Mouse (Mus musculus) hindbrain, embryonic 10.5 days (tissue): ENCODE measurements around the gene Tmem120b. TPM values are rescaled to one million over a fixed set of nuclear protein-coding genes. Genes with fewer than 3 reads are reported as not detected.

Experiments used
- DNase-seq: peaks from one replicate; pipeline ENCODE4 v3.0.0-alpha.2; 2017; ENCODE audit warnings: low spot score
- H3K27ac ChIP-seq: fragments of 300-500 bp; sonication (generic); 2 replicates; pipeline ENCODE4 v1.5.1; 2016; ENCODE audit warnings: mild to moderate bottlenecking, moderate library complexity
- H3K27me3 ChIP-seq: fragments of 300-500 bp; sonication (generic); 2 replicates; pipeline ENCODE4 v1.6.1; 2016; ENCODE audit warnings: mild to moderate bottlenecking; ENCODE audit not compliant: poor library complexity, insufficient read depth, severe bottlenecking
- H3K36me3 ChIP-seq: fragments of 300-500 bp; sonication (generic); 2 replicates; pipeline ENCODE4 v1.6.1; 2016; ENCODE audit warnings: mild to moderate bottlenecking, moderate library complexity
- H3K4me1 ChIP-seq: fragments of 300-500 bp; sonication (generic); replicated peaks from 2 replicates; pipeline ENCODE4 v1.6.1; 2016; ENCODE audit warnings: mild to moderate bottlenecking
- H3K4me3 ChIP-seq: fragments of 300-500 bp; sonication (generic); 2 replicates; pipeline ENCODE4 v1.5.1; 2016; ENCODE audit warnings: mild to moderate bottlenecking, moderate library complexity
- H3K9me3 ChIP-seq: fragments of 300-500 bp; sonication (generic); 2 replicates; pipeline ENCODE4 v1.6.1; 2016; ENCODE audit warnings: mild to moderate bottlenecking, moderate library complexity
- WGBS: fragments of 180-500 bp; shearing (Covaris S2); methylation state at CpG from one replicate; pipeline ENCODE4 v1.1.7; 2016; 5-methylcytosine and 5-hydroxymethylcytosine counted together
- polyA plus RNA-seq: library from polyadenylated mRNA; unstranded; fragments of >200 nt; fragmentation: Nextera tagmentation; extraction: Ambion mirVana; gene quantifications from 2 replicates; pipeline ENCODE4 v1.2.1, GENCODE M21; 2016

The Tmem120b gene
- polyA plus RNA-seq, 1 experiment from 2014 or later: 12.9 TPM

DNA sequence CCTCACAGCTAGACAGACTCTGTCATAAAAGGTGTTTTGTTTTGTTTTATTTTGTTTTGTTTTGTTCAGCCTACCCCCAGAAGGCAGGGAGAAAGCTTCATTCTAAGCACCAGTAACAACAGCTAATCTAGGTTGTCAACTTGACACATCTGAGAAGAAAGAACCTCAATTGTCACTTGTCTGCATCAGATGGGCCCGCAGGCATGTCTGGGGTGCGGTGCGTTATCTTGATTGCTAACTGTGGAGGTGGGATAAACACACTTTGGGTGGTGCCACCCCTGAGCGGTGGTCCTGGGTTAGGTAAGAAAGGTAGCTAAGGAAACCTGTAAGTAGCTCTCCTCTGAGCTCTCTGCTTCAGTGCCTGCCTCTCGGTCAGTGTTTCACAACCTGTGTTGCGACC is 58.8 kb downstream of the Tmem120b start:
- 76% methylated on average over 6 of the region's 6 CpGs for WGBS
- H3K36me3 ChIP-seq: peaks cover 83% of the 10 kb centered on the region
- peaks cover 15% of the 10 kb centered on the region for H3K4me1 ChIP-seq
- no peak overlapping the region for H3K4me3 ChIP-seq
- no peak for DNase-seq
- no peak overlapping the region for H3K27ac ChIP-seq
- H3K9me3 ChIP-seq: peaks cover 5% of the 10 kb centered on the region; the same call in 1 of the 2 replicates
- H3K27me3 ChIP-seq: peaks cover 13% of the 10 kb centered on the region

DNA sequence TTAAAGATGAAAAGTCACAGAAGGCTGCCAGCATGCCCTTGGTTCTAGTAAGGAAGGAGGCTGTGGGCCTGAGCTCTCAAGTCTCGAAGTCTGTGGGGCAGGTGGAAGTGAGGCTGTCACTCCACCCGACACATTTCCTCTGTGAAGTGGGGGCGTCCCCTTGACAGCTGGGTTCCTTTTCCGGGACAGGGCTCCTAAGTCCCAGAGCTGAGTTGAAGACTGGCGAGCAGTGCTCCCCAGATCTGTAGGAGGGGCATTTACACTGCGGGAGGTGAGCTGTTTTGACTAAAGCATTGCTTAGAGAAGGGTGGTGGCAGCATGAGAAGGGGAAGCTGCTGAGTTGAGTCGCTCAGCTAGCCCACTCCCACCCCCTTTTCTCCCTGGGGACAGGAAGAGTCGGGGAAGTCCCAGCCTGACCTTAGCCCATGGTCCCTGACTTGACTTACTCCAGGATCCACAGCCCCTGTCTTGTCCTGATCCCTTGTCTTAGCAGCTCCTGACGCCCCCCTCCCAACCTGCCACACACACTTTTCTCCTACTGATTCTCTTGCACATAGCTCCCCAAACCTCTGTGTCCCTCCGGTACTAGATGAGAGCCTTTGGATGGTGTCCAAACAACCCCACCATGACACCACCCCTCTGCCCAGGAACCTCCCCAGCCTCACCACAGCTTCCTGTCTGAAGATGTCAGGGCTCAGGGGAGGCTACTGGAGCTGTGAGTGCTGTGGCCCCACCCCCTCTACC is 60.4 kb downstream of the Tmem120b start:
- H3K4me1 ChIP-seq: peaks cover 30% of the 10 kb centered on the region
- H3K36me3 ChIP-seq: peaks cover 77% of the 10 kb centered on the region
- WGBS: 60% methylated on average over 10 of the region's 10 CpGs
- peaks cover 13% of the 10 kb centered on the region for H3K27me3 ChIP-seq
- no peaks in the 10 kb centered on the region for H3K9me3 ChIP-seq
- H3K4me3 ChIP-seq: no peak overlapping the region; the same call in 1 of the 2 replicates
- no peak for DNase-seq
- no peak overlapping the region for H3K27ac ChIP-seq

GRCm38 (mm10) chr5:123129170-123129757 is 61.0 kb downstream of the Tmem120b start:
- H3K4me1 ChIP-seq: peaks cover 37% of the 10 kb centered on the region
- H3K9me3 ChIP-seq: no peaks in the 10 kb centered on the region
- no peak overlapping the region; the same call in 1 of the 2 replicates for H3K4me3 ChIP-seq
- H3K27ac ChIP-seq: no peak overlapping the region
- peaks cover 78% of the 10 kb centered on the region for H3K36me3 ChIP-seq
- peaks cover 13% of the 10 kb centered on the region for H3K27me3 ChIP-seq
- no peak for DNase-seq
- 89% methylated on average over 10 of the region's 10 CpGs for WGBS

DNA sequence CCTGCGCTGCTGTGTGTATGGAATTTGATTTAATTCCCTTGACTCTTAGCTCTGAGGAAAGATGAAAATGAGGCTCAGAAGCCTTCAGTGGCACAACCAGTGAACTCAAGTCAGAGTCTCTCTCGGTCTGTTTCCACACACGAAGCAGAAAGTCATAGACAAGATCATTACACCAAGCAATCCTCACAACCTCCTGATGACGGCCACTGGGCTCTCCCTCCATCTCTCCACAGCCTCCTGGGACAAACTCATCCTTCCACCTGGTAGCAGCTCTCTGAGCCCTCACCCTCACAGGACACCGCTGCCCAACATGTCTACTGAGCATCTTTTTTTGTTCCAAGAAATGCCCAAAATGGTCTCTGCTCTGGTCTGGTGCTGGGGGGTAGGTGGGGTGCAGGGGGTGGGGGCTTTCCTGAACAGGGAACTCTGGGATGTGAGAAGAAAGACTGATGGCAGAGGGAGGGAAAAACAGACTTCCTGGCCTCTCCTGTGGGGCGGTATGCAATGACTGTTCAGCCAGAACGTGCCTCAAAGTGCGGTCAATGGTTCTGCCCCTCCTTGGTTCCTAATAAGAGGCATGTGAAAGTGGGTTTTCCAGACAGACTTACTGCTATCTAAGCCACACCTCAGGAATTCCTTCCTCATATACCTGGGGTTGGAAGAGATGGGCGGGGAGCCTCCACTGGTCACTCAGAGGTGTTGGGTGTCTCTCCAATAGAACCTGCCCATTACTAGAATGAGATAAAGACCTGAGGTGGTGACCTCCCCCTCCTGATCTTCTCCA is 62.0 kb downstream of the Tmem120b start:
- Histone ChIP-seq H3K27ac (no peak overlapping the region), H3K4me1 (peaks cover 46% of the 10 kb centered on the region), H3K9me3 (no peaks in the 10 kb centered on the region), H3K27me3 (peaks cover 13% of the 10 kb centered on the region), H3K4me3 (no peak overlapping the region), H3K36me3 (peaks cover 85% of the 10 kb centered on the region)
- no peak for DNase-seq
- 93% methylated on average over 9 of the region's 9 CpGs for WGBS

DNA sequence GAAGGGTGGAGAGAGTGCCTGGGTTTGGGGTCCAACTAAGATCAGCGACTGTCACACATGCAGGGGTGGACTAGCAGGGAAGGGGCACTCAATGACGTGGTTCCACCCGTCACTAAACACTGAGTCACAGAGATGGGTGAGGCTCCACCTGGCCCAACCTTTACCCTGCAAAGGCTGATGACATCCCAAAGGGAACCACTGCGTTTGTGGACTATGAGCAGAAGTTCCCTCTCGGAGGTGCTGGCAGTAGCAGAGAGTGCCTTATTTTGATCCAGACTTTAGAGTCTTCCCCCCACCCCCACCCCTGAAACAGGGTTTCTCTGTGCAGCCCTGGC is 62.6 kb downstream of the Tmem120b start:
- Histone ChIP-seq H3K9me3 (no peaks in the 10 kb centered on the region), H3K4me3 (no peak overlapping the region), H3K27ac (no peak overlapping the region), H3K27me3 (peaks cover 13% of the 10 kb centered on the region), H3K36me3 (peaks cover 85% of the 10 kb centered on the region), H3K4me1 (peaks cover 52% of the 10 kb centered on the region)
- 89% methylated on average over 5 of the region's 5 CpGs for WGBS
- no peak for DNase-seq

- Histone ChIP-seq H3K27ac (peak within 1 kb of the TSS; percentile 100), H3K4me3 (peak within 1 kb of the TSS; percentile 92), H3K9me3 (no peaks in the 10 kb centered on the region), H3K4me1 (peaks cover 69% of the 10 kb centered on the region), H3K27me3 (peaks cover 13% of the 10 kb centered on the region), H3K36me3 (peaks cover 85% of the 10 kb centered on the region)
- WGBS: 2% methylated on average over 44 of the region's 44 CpGs
- DNase-seq: peak; percentile 81
Measured at GRCm38 (mm10) chr5:123132308-123133071, 64.3 kb downstream of the Tmem120b start, which contains the start of gene Rhof. Gene Rhof (minus strand): TSS chr5:123132692.

DNA sequence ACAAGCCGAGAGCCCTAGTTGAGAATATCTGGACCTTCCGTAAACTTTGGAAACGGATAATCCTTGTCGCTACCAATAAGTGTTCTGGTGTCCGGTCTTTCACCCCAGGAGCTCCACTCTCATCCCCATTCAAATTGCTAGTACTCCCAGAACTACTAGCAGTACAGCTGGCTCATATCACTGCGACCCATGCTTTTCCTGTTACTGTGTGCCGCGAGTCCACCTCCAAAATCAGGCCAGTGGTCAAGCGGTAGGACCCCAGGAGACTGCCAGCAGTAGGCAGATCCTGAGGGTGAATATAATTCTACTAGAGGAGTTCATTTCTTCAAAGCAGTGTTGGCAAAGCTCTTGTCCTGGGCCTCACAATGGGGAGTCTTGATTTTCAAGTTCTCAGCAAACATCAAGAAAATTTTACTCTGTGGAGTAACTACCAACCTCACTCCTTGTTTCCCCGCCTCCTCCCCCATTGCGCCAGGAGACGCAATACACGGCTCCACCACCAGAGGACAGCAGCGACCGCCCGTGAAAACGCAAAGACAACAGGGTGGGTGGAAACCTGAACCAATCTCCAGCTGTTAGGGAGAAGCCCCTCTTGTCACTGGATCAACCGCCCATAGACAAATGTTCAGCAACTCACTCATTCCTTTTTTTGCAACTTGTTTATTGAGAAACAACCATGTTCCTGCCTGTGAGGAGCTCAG is 65.0 kb downstream of the Tmem120b start:
- peaks cover 78% of the 10 kb centered on the region for H3K36me3 ChIP-seq
- peaks cover 76% of the 10 kb centered on the region for H3K4me1 ChIP-seq

GRCm38 (mm10) chr5:123133784-123134143 is 65.5 kb downstream of the Tmem120b start:
- 23% methylated on average over 7 of the region's 7 CpGs for WGBS
- Histone ChIP-seq H3K27ac (peak overlapping the region; percentile 100), H3K4me1 (peaks cover 77% of the 10 kb centered on the region), H3K9me3 (no peaks in the 10 kb centered on the region), H3K4me3 (peak overlapping the region; percentile 92), H3K27me3 (peaks cover 13% of the 10 kb centered on the region), H3K36me3 (peaks cover 73% of the 10 kb centered on the region)
- no peak for DNase-seq

More for the DNA sequence above, 65.0 kb downstream of the Tmem120b start:
- Histone ChIP-seq H3K4me3 (peak overlapping the region; percentile 92; the same call in 1 of the 2 replicates), H3K9me3 (no peaks in the 10 kb centered on the region), H3K27ac (peak overlapping the region; percentile 100; the same call in 1 of the 2 replicates), H3K27me3 (peaks cover 13% of the 10 kb centered on the region)
- 19% methylated on average over 18 of the region's 18 CpGs for WGBS
- DNase-seq: peak; percentile 90

- peaks cover 67% of the 10 kb centered on the region for H3K36me3 ChIP-seq
- no peak for DNase-seq
- WGBS: 36% methylated on average over 13 of the region's 13 CpGs
- peak overlapping the region; percentile 100 for H3K27ac ChIP-seq
- no peaks in the 10 kb centered on the region for H3K9me3 ChIP-seq
- peak overlapping the region; percentile 92 for H3K4me3 ChIP-seq
- H3K27me3 ChIP-seq: peaks cover 13% of the 10 kb centered on the region
- peaks cover 76% of the 10 kb centered on the region for H3K4me1 ChIP-seq
Measured at GRCm38 (mm10) chr5:123134186-123134874, 66.1 kb downstream of the Tmem120b start.

- WGBS: 23% methylated on average over 8 of the region's 8 CpGs
- peaks cover 13% of the 10 kb centered on the region for H3K27me3 ChIP-seq
- peak overlapping the region; percentile 92 for H3K4me3 ChIP-seq
- peaks cover 76% of the 10 kb centered on the region for H3K4me1 ChIP-seq
- DNase-seq: no peak
- H3K36me3 ChIP-seq: peaks cover 61% of the 10 kb centered on the region
- H3K27ac ChIP-seq: peak overlapping the region; percentile 100
- H3K9me3 ChIP-seq: no peaks in the 10 kb centered on the region
Measured at GRCm38 (mm10) chr5:123134875-123135382, 66.7 kb downstream of the Tmem120b start.
